Mouse (Mus musculus) spleen, adult 2 months (tissue): ENCODE data around the gene Gp1ba. TPM values are rescaled to one million over a fixed set of nuclear protein-coding genes. Genes with fewer than 3 reads are reported as not detected.

Experiments
- DNase-seq, 2 experiments: peaks; one replicate each; pipeline versions ENCODE4 v3.0.0 to v3.0.0-alpha.2; 2012 to 2021; ENCODE audit warnings: low spot score in 2 of 2, low read depth in 1 of 2
- H3K27ac ChIP-seq: fragments of 200-500 bp; 2 replicates; pipeline ENCODE4 v1.5.1; 2012; ENCODE audit warnings: low read length, inconsistent platforms; ENCODE audit not compliant: insufficient read depth
- H3K27me3 ChIP-seq: fragments of 200-500 bp; 2 replicates; pipeline ENCODE4 v1.6.1; 2012; ENCODE audit warnings: mild to moderate bottlenecking, moderate library complexity, low read length, inconsistent platforms; ENCODE audit not compliant: control insufficient read depth, insufficient read depth
- H3K36me3 ChIP-seq: fragments of 200-500 bp; 2 replicates; pipeline ENCODE4 v1.6.1; 2012; ENCODE audit warnings: mild to moderate bottlenecking, low read length, inconsistent platforms; ENCODE audit not compliant: control insufficient read depth, insufficient read depth
- H3K4me1 ChIP-seq: fragments of 200-500 bp; 2 replicates; pipeline ENCODE4 v1.6.1; 2011; ENCODE audit warnings: inconsistent platforms; ENCODE audit not compliant: control insufficient read depth, insufficient read depth, insufficient read length
- H3K4me3 ChIP-seq: fragments of 200-500 bp; 2 replicates; pipeline ENCODE4 v1.5.1; 2011; ENCODE audit warnings: mild to moderate bottlenecking, inconsistent platforms; ENCODE audit not compliant: insufficient read depth, insufficient read length; ENCODE audit errors: extremely low read depth
- CTCF ChIP-seq: fragments of 200-500 bp; IDR thresholded peaks from 2 replicates; pipeline ENCODE4 v1.5.1; 2011; ENCODE audit warnings: mild to moderate bottlenecking, inconsistent platforms; ENCODE audit not compliant: insufficient read depth, insufficient read length, insufficient replicate concordance; ENCODE audit errors: extremely low read depth
- POLR2A ChIP-seq: fragments of 200-500 bp; IDR thresholded peaks from 2 replicates; pipeline ENCODE4 v1.6.1; 2011; ENCODE audit warnings: low read depth, low read length, inconsistent platforms
- WGBS: fragments of 180-500 bp; shearing (Covaris S2); methylation state at CpG from one replicate; pipeline ENCODE4 v1.1.7; 2018; 5-methylcytosine and 5-hydroxymethylcytosine counted together
- polyA plus RNA-seq: library from polyadenylated mRNA; depleted of rRNA; stranded (reverse); fragments of >200 nt; gene quantifications from 2 replicates; pipeline ENCODE4 v1.2.3, GENCODE M21; 2012

The Gp1ba gene
- polyA plus RNA-seq, 1 experiment, result 9.3 TPM

DNA sequence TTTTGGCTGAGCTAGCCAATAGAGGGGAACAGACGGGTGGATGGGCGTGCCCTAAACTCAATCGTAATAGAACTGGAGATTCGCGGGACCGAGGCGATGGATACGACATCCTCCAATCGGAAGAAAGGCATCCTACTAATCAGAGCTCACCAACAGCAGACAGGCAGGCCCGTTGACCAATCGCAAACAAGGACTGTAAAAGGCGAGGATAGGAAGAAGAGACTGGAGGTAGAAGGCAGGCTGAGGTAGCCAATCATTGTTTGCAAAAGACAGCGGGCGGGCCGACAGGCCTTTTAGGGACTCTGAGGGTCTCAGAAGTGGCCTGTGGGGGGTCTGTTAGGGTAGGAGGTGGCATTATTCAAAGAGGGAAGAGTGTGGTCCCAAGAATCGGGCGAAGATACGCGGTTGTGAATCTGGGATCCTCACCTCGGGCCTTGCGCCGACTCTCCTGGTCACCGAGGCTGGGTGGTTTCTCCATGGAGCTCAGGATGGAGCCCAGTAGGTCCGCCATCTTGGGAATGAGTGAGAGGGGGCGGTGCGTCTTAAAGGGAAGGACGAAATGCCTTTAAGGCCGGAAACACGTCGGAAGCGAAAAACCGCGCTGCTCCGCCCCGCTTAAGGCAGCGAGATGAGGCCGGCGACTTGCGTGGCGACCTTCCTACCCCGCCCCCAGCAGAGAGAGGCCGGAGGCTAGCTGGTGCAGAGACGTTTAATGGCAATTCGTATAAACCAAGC lies 30.0 kb downstream of the Gp1ba start, which contains the start of gene Spag7:
Gene Spag7 (minus strand): TSS at position 646 of the 735 bp plus-strand sequence.
- peaks cover 12% of the 10 kb centered on the region for H3K36me3 ChIP-seq
- TF ChIP-seq POLR2A, result no peak; the same call in none of the 2 replicates
- no peak for TF ChIP-seq CTCF

DNA sequence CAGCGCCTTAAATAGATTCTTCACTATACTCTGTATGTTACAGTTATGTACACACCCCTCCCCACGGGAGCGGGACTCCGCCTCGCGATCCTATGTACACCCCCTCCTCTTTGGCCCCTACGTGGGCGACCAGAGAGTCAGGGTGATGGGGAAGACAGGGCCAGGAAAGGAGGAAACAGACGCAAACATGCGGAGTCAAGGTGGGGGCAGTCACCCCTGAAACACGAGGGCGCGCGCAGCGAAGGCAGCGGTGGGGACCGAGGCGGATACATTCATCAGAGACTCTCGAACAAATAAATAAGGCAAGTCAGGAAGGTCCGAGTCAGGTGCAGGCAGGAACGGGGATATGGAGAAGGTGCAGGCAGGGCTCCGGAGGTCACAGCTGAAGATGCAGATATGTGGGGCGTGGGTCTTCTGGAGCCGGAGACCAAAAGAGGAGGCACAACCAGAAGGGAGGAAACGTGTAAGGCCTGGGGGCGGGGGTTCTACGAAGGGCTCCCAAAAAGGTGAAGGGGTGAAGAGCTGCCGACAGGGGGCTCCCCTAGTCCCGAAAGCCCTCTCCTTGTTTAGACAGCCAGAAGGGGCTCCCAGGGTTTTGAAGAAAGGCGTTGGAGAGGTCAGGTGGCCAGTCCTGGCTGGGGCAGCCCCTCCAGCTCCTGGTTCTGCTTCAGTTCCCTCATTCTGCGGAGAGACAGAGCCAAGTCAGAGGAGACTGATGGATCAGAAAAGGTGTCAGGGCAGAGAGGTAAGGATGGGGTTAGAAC lies 30.8 kb downstream of the Gp1ba start:
- peak; percentile 73 to 87 for DNase-seq
- H3K27me3 ChIP-seq, result no peaks in the 10 kb centered on the region
- H3K36me3 ChIP-seq, result peaks cover 11% of the 10 kb centered on the region
- peaks cover 9% of the 10 kb centered on the region; the same call in 1 of the 2 replicates for H3K4me1 ChIP-seq
- WGBS, result under 1% methylated on average over 31 of the region's 31 CpGs
- TF ChIP-seq CTCF (peak; percentile 55), POLR2A (0 out of 2 replicates have a peak, but pooled peaks have one; percentile 12)
- peak overlapping the region; percentile 85 for H3K4me3 ChIP-seq
- H3K27ac ChIP-seq, result peak overlapping the region; percentile 97

More for the DNA sequence above, 30.0 kb downstream of the Gp1ba start, which contains the start of gene Spag7:
- peak; percentile 97 to 98 for DNase-seq
- Histone ChIP-seq H3K4me3 (peak within 1 kb of the TSS; percentile 85), H3K27me3 (no peaks in the 10 kb centered on the region), H3K4me1 (peaks cover 9% of the 10 kb centered on the region; the same call in 1 of the 2 replicates), H3K27ac (peak within 1 kb of the TSS; percentile 97)
- under 1% methylated on average over 44 of the region's 44 CpGs for WGBS

DNA sequence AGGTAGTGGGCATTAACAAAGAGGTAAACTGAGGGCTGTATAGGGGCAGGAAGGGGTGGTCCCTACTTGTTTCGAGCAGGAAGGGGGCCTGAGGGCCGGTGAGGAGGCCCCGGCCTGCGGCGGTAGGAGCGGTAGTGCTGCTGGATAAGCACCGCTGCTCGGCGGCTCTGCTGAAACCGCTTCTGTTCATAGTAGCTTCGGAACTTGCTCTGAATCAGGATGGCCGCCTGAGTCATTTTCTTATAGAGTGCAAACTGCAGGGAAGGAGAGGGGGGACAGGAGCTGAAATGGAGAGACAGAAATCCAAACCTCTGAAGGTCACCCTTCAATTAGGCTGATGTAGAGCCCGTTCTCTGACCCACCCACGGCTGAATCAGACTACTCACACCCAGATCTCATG lies 31.6 kb downstream of the Gp1ba start:
- TF ChIP-seq POLR2A (no peak), CTCF (no peak)
- Histone ChIP-seq H3K27me3 (no peaks in the 10 kb centered on the region), H3K36me3 (peaks cover 11% of the 10 kb centered on the region), H3K27ac (peak overlapping the region; percentile 97; the same call in 1 of the 2 replicates), H3K4me3 (no peak overlapping the region), H3K4me1 (peaks cover 9% of the 10 kb centered on the region; the same call in 1 of the 2 replicates)
- WGBS, result 74% methylated on average over 14 of the region's 14 CpGs
- DNase-seq, result no peak

DNA sequence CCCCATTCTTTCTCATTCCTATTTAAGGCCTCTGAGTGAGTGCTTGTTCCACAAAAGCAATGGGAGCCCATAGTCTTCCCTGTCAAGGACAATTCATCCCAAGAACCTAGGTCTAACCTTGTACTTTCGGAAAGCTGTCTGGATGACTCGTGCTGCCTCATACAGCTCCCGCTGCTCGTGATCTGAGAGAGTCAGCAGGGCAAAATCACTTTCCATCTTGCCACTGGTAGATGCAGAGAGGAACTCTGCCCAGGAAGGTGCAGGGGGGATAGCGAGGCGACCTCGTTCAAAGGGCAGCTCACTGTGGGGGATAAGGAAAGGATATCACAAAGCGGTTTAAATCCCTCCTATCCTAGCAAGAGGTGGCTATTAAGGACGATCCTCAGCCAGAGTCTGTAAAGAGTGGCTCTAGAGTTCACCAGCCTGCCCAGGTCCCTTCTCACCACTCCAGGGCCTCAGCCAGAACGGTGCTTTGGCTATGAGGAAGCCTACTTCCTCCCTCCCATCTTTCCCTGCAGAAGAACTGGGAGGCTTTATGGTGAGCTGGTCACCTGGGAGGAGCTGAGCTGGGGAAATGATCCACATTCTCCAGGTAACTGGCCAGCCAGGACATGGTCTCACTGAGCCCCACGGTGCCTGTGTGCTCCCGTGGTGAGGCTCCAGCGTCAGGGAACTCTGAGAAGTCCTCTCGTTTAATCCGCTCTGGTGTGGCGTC lies 32.6 kb downstream of the Gp1ba start:
- no peak for DNase-seq
- H3K36me3 ChIP-seq, result peaks cover 18% of the 10 kb centered on the region
- H3K4me1 ChIP-seq, result peaks cover 9% of the 10 kb centered on the region; the same call in 1 of the 2 replicates
- WGBS, result 92% methylated on average over 16 of the region's 16 CpGs
- H3K27me3 ChIP-seq, result no peaks in the 10 kb centered on the region
- no peak for TF ChIP-seq POLR2A
- no peak for TF ChIP-seq CTCF
- H3K27ac ChIP-seq, result no peak overlapping the region
- no peak overlapping the region for H3K4me3 ChIP-seq

DNA sequence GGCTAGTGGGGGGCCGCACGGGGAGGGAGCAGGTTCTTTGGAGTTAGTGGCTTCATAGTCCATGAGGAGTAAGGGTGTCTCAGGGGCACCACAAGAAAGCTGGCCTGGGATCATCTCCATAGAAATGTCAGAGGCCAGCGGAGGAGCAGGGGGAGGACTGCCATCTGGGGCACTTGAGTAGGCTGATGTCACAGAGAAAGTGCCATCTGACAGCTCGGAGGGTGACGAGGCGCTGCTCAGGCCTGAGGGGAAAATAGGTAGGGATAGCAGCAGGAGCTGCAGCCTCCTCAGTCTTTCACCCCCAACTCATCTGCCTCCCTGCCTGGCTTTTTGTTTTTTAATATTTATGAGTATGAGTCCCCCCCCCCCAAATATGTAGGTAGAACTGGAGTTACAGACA lies 35.1 kb downstream of the Gp1ba start:
- Histone ChIP-seq H3K4me1 (peaks cover 5% of the 10 kb centered on the region; the same call in 1 of the 2 replicates), H3K27ac (no peak overlapping the region), H3K36me3 (peaks cover 18% of the 10 kb centered on the region), H3K27me3 (no peaks in the 10 kb centered on the region), H3K4me3 (no peak overlapping the region)
- no peak for DNase-seq
- TF ChIP-seq CTCF (no peak), POLR2A (no peak)
- 97% methylated on average over 6 of the region's 6 CpGs for WGBS

DNA sequence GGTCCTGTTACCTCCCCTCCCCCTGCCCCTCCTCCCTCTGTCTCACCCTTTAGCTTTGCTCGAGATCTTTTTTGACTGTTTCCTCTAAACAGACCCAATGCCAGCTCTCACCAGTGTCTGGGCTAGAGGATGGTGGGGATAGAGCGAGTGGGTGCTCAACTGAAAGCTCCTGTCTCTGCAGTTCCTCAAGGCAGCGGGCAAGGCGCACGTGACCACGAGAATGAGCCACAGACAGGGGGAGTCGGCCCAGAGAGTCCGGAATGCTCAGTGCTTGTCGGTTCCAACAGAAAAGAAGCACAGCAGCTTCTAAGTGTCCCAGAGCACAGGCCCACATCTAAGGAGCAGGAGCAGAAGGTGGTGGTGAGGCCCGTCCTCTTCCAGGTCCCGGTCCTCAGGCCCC lies 35.6 kb downstream of the Gp1ba start:
- H3K36me3 ChIP-seq, result peaks cover 18% of the 10 kb centered on the region
- H3K27ac ChIP-seq, result no peak overlapping the region
- WGBS, result 50% methylated on average over 11 of the region's 11 CpGs
- peaks cover 8% of the 10 kb centered on the region; the same call in 1 of the 2 replicates for H3K4me1 ChIP-seq
- H3K4me3 ChIP-seq, result no peak overlapping the region
- no peak for DNase-seq
- TF ChIP-seq CTCF (no peak), POLR2A (no peak)
- H3K27me3 ChIP-seq, result no peaks in the 10 kb centered on the region
